Mouse (Mus musculus): Measurements from ENCODE around the gene Spink2.

DNA sequence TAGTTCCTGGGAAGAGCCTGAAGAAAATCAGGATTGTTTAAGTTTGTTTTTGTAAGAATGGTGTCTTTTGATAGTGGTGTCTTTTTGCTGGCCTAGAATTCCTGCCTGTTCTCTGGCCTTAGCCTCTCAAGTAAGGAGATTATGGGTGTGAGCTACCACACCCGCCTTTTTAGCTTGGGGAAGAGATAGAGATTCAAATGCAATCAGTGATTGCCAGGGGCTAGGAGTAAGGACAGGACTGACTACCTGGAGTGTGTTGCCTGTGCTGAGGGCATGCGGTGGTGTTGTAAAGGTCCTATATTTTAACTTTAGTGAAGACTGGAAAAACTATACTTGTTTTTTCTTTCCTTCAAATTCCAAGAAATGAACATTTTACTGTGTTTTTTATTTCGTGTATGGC, 43.1 kb upstream of the Spink2 start:
- TF ChIP-seq CTCF (IDR thresholded peaks at IDR 0.05; ENCODE audit: control insufficient read depth, insufficient read depth, insufficient read length) (no peak), MYOG (IDR thresholded peaks at IDR 0.05; ENCODE audit: control insufficient read depth, extremely low read depth, insufficient read length) (no peak)
